Mouse (Mus musculus): ENCODE results near the gene Setdb1.

Gene Setdb1

DNA sequence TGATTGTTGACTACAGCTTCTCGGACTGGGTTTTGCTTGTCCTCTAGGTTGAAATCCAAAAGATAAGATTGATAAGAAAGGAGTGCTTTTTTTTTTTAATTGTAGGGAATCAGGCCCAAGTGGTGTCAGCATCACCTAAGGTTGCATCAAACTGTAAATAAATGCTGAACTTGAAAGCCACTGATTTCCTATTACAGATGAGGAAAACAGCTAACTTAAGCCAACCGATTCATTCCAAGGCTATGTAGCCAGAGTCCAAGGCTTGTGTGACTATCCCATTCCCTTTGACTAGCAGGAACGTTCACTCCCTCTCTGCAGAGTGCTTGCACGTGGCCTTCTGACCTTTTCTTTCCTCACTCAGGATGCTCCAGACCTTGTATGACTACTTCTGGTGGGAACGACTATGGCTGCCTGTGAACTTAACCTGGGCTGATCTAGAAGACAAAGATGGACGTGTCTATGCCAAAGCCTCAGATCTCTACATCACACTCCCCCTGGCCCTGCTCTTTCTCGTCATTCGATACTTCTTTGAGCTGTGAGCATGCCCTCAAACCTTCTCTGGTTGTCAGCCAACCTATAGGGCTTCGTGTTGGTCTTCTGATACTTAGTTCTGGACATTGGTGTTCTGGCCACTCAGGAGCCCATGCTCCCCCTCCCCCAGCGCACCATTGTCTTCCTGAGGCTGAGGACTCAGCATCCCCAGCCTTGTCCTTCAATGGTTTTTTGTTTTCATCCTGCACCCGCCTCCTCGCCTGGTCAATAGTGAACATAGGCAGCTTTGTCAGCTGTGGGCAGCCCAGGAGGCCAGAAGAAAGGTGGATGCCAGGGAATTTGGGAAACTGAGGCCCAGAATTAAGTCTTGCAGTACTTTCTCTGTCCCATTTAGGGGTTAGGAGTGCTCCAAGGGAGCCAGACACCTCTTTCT, 37.0 kb downstream of the Setdb1 start:
- in situ Hi-C loops (cut with MboI, MseI), result no loop called here

- in situ Hi-C loops (cut with MboI, MseI), result no loop called here
These were observed 37.9 kb downstream of the Setdb1 start for GRCm38 (mm10) chr3:95319110-95319509.

DNA sequence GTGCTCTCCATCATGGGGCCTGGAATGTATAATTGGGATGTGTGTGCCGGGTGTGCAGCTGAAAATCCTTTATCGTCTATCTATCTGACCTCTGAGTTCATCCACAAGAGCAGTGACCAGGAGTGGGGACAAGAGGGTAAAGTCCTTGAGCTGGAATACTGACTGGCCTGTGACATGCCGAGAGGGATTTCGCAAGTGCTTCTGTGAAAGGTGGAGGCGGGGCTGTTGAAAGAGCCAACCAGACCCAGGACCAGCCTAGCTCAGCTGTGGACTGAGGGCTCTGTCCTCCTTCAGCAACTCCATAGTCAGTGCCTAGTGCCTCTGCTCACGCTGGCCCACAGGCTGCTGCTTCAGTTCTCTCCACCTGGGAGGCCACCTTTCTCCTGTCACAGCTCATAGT, 38.5 kb downstream of the Setdb1 start:
- in situ Hi-C loops (cut with MboI, MseI), result no loop called here

DNA sequence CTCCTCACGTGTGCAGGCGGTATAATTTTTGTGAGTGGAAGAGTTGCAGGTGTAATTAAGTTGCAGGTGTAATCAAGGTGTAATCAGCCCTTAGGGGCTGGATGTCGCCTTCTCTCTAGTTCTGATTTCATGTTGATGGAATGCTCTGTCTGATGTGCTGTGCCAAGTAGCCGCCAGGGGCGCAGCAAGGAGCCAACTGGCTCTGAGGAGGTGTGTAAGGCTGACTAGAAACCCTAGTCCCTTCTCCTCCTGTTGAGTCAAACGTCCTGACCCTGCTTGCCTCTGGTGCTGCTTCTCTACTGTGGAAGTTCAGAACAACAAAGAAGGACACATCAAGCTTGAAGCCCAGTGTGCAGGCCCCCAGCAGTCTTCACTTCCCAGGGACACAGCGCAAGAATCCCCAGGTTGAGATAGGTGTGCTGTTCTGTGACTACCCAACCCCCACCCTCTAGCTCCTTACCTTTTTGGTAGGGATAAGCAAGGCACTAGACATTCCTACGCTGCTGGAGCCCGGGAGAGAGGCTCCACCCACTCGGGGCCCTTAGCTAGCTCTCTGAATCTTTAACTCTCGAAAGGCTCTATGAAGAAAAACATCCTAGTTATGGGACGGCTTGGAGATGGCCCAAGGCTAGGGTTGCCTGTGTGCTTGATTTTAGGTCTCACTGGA, 39.5 kb downstream of the Setdb1 start:
- in situ Hi-C loops (cut with MboI, MseI), result no loop called here

DNA sequence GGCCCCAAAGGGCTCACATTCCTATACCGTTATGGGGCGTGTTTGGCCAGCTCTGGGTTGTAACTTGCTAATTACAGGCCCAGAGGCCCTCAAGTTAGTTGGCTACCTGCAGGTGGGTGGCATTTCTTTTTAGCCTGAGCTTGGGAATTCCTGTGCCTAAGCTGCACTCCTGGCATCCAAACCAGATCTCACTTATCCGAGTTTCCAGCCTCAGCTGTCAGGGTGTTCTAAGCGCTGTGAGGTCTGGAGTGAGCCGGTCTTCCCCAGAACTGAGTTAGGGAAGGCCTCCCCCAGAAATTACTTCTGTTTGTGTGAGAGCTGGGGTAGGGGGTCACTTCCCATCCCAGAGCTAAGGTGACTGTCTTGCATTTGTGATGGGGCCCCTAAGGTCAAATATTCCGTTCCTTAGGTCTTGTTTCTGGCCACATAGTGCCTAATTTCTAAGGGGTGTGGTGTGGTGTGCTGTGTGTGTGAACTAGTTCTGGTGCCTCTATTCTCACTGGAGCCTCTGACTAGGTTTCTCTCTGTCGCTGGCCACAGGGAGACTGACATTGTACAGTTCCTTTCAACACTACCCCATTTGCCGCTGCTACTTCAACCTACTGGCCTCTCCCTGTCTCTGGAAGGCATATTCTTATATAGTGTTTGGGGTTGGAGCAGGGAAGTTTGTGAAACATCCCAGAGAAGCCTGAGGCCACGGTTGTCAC, 41.0 kb downstream of the Setdb1 start:
- in situ Hi-C loops (cut with MboI, MseI), result no loop called here

DNA sequence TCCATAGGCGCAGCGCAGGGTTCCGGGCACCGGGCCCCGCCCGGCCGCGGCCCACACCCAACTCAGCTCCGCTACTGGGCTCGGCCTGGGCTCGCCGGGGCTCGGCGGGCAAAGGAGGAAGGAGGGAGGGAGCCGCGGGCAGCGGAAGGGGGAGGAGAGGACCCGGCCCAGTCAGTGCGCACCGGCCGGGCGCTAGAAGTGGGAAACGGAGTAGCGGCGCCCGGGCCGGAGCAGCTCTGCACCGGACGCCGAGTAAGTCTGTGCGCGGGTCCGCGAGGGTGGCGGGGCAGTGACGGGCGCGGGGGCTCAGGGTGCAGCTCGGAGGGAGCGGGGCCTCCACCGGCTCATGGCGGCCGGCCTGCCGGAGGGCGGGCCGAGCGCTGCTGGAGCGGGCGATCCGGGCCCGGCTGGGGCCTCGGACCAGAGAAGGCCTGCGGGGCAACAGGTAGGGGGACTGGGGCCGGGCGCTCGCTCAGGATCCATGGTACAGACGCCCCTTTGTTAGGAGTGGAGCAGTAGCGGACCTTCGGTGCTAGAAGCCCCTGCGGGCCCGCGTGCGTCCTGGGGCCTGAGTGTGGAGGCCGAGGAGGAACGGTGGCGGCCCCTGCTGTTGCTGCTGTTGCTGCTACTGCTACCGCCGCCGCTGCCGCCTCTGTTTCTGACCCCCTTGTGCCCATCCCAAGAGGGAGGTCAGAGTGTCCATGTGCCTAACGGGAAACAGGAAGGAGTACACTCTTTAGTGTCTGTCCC, 41.7 kb downstream of the Setdb1 start:
- in situ Hi-C loops (cut with MboI, MseI), result no loop called here

DNA sequence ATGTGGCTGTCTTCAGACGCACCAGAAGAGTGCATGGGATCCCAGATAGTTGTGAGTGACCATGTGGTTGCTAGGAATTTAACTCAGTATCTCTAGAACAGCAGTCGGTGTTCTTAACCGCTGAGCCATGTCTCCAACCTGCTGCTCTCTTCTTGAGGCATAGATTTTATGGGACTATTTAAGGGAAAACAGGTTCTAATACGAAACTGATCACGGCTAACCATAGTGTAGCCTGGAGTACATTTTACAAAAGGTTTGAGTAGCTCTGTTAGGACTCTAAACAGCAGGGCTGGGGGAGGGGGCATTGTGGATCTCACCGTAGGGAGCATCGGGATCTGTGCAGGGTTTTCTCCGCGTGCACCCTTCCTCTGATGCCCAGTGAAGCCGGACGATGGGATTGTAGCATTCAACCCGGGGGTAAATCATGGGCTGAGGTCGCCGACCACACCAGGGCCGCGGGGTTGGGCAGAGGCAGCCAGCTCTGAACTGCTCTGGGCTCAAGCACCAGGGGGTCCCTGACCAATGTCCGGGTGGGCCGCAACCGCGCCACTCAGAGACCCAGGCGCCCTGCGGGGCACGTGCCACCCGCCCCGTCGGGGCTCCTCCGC, 42.4 kb downstream of the Setdb1 start, which contains the start of gene Cers2:
Cers2 (plus strand) TSS at position 306 of the 608 bp plus-strand sequence.
- in situ Hi-C loops (cut with MboI, MseI), result no loop called here

- in situ Hi-C loops (cut with MboI, MseI), result no loop called here
These were observed 42.9 kb downstream of the Setdb1 start for GRCm38 (mm10) chr3:95314075-95314474.

DNA sequence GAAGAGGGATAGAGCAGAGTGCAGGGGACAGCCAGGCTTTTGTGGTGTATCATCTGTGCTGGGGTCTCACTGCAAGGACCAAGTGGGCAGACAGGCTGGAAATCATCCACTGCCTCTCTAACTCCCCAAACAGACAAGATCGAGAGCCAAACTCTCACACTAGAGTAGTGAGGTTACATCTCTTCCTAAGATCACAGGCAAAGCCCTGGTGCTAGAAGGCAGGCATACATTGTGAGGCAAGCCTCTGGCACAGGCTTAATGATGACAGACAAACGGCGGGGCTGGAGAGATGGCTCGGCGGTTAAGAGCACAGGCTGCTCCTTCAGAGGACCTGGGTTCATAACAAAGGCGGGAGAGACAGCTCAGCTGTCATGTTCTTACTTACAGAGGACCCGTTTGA, 43.5 kb downstream of the Setdb1 start:
- in situ Hi-C loops (cut with MboI, MseI), result no loop called here

- in situ Hi-C loops (cut with MboI, MseI), result no loop called here
These were observed 44.4 kb downstream of the Setdb1 start for GRCm38 (mm10) chr3:95312623-95313022.

DNA sequence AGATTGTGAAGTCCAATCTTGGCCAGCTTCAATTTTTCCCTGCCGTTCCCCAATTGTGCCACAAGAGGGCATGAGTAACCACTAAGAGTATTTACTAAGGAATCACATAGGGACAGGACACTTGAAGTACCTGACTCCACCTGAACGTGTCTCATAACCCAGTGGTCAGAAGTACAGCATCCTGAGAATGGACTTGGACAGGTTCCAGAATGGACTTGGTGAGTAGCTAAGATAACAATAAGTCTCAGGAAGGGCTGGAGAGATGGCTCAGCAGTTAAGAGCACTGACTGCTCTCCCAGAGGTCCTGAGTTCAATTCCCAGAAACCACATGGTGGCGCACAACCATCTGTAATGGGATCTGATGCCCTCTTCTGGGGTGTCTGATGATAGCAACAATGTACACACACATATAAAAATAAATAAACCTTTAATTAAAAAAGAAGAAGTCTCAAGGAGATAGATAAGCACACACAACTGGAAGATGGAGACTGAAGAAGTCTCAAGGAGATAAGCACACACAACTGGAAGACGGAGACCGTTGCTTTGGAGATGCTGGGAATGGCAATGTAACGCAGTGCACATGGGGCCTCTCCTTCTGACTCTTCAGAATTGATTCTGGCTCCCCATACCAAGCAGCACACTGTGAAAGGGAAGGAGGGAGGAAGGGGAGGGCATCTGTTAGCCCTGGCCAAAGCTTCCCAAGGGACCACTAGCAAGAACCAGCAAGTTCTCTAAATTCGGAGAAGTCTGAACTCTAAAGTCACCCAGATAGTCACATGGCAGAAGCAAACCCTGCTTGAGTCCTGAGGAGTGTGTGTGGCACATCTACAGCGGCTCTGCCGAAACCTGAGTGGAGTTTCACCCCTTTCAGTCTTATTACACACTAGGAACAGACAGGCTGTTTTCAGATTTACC, 45.8 kb downstream of the Setdb1 start:
- in situ Hi-C loops (cut with MboI, MseI), result no loop called here

GRCm38 (mm10) chr3:95310496-95310895, 46.5 kb downstream of the Setdb1 start:
- in situ Hi-C loops (cut with MboI, MseI), result no loop called here

GRCm38 (mm10) chr3:95307100-95307499, 49.9 kb downstream of the Setdb1 start, which contains the start of gene Anxa9:
Gene Anxa9, minus strand, starts transcription at chr3:95307176.
- in situ Hi-C loops (cut with MboI, MseI), result no loop called here

- in situ Hi-C loops (cut with MboI, MseI), result no loop called here
These were observed 50.8 kb downstream of the Setdb1 start for GRCm38 (mm10) chr3:95306244-95306643.

DNA sequence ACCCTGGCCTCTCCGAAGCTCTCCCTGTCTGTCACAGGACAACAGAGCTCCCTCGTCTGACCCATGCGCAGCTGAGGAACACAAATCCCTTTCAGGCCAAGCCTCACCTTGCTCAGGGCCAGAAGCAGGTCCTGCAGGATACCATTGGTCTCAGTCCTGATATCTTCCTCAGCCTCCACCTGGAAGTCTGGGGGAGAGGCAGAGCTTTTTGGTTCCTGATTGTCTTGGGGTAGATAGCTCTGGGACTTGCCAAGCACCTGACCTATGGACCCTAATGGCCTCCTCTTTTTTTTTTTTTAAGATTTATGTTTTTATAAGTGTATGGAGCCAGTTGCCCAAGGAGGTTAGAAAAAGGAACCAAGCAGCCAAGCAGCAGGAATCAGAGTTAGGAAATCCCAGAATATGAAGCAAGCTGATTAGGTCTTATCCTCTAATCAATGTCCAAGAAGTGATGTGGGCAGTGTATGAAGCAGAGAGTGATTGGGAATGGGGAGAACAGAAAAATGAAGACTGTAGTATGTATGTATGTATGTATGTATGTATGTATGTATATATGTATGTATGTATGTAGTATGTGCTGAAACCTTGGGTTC, 55.7 kb downstream of the Setdb1 start:
- in situ Hi-C loops (cut with MboI, MseI), result no loop called here

- in situ Hi-C loops (cut with MboI, MseI), result no loop called here
These were observed 59.0 kb downstream of the Setdb1 start for GRCm38 (mm10) chr3:95298018-95298417.

- in situ Hi-C loops (cut with MboI, MseI), result no loop called here
These were observed 60.9 kb downstream of the Setdb1 start for GRCm38 (mm10) chr3:95296103-95296469.

DNA sequence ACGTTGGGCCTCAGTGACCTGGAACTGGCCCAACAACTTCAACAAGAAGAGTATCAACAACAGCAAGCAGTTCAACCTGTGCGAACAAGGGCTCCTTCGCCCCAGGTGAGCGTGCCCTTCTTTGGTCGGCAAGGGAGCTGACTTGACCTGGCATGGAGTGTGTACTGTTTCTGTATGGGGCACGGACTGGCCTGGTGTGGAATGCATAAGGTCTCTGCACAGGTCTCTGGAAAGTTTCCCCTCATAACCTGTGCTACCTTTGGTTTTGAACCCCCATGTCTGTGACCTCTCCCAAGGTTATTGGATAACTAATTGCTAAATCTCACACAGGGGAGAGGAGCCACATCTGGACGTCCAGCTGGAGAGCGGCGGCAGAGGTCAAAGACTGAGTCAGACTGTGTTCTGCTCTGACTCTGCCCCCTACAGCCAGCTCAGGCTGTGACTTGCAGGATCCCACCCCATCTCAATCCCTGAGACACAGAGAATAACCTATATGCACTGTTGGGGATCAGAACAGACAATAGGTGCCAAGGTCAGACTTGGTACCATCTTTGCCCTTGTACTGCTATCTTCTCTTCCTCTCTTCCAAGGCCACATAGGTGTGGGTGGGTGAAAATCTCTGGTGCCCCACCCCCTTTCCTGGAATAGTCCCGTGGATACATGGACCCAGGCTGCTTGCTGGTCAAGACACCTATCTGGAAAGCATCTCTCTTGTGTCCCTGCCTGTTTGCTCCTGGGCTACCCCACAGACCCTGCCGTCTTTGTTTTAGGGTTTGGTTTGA, 61.5 kb downstream of the Setdb1 start:
- in situ Hi-C loops (cut with MboI, MseI), result no loop called here

DNA sequence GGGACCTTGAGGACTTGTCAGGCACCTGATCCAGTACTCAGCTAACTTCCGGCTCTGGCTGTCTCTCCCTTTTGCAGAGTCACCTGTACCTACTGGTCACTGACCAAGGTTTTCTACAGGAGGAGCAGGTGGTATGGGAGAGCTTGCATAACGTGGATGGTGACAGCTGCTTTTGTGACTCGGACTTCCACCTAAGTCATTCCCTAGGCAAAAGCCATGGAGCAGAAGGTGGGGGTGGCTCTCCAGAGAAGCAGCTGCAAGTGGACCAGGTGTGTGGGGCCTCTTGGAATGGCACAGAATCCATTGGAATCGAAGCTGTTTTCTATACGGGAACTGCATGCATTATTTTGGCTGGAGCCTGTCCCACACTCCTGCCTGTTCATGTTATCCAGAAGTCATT, 62.3 kb downstream of the Setdb1 start:
- in situ Hi-C loops (cut with MboI, MseI), result no loop called here

Data from T-helper 17 cell (primary cell).